Mouse (Mus musculus) heart, postnatal 0 days (tissue): ENCODE measurements around the gene Twnk.

ENCODE experiments used
- CTCF ChIP-seq: IDR thresholded peaks from 2 replicates; pipeline ENCODE4 v1.5.1; 2016; ENCODE audit warnings: antibody characterized with exemption, control low read depth, low read depth
- EP300 ChIP-seq: IDR thresholded peaks from 2 replicates; pipeline ENCODE4 v1.6.1; 2016; ENCODE audit warnings: antibody characterized with exemption, low read depth

DNA sequence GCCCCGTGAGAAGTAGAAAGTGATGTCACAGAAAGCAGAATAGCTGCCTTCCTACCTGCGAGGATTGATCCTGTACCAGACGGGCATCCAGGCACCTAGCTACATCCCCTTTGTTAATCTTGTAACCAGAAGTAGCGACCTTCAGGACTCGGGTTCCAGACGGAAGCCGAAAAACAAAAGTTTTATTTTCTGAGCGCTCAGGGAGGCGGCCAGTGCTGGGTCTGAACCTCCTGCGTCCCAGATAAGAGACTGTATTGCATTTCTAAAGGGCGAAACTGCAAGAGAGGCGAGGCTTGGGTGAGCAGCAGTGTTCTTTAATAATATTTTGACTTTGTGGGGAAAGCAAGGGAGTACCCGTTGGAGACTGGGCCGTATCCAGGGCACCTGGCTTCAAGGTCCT, 53.4 kb downstream of the Twnk start:
- TF ChIP-seq CTCF, result no peak
- no peak for TF ChIP-seq EP300
